Mouse (Mus musculus): Measurements from ENCODE around the gene Fam114a1. TPM values are rescaled to one million over a fixed set of nuclear protein-coding genes. Genes with fewer than 3 reads are reported as not detected.

Fam114a1 gene
- polyA plus RNA-seq, 1 experiment from 2014 or later: 4.5 TPM

GRCm38 (mm10) chr5:64995408-64995807 is 25.5 kb downstream of the Fam114a1 start:
- no peaks in the 10 kb centered on the region for H3K9me3 ChIP-seq (replicated peaks; ENCODE audit: control insufficient read depth, low read length)
- no peaks in the 10 kb centered on the region for H3K36me3 ChIP-seq (ENCODE audit: control insufficient read depth, insufficient read depth, low read length)
- no peaks in the 10 kb centered on the region for H3K4me1 ChIP-seq (ENCODE audit: control insufficient read depth, insufficient read depth, low read length)
- ATAC-seq (no peak), DNase-seq (ENCODE audit: low spot score) (no peak)
- H3K27ac ChIP-seq (ENCODE audit: low read depth, low read length): no peak overlapping the region
- no peak overlapping the region for H3K4me2 ChIP-seq (ENCODE audit: low read length)
- no peak overlapping the region for H3K9ac ChIP-seq (ENCODE audit: low read length)
- 96% methylated on average over 2 of the region's 2 CpGs for WGBS
- no peak overlapping the region for H3K4me3 ChIP-seq (ENCODE audit: low read depth, low read length)
- H3K27me3 ChIP-seq (replicated peaks; ENCODE audit: control insufficient read depth, insufficient read depth, low read length): no peaks in the 10 kb centered on the region

GRCm38 (mm10) chr5:65002940-65003824 is 33.3 kb downstream of the Fam114a1 start:
- Histone ChIP-seq H3K9me3 (replicated peaks; ENCODE audit: control insufficient read depth, low read length) (no peaks in the 10 kb centered on the region), H3K27me3 (replicated peaks; ENCODE audit: control insufficient read depth, insufficient read depth, low read length) (no peaks in the 10 kb centered on the region), H3K4me2 (ENCODE audit: low read length) (no peak overlapping the region), H3K4me1 (ENCODE audit: control insufficient read depth, insufficient read depth, low read length) (0 out of 2 replicates have a peak, but pooled peaks cover 3% of the 10 kb centered on the region), H3K36me3 (ENCODE audit: control insufficient read depth, insufficient read depth, low read length) (no peaks in the 10 kb centered on the region), H3K27ac (ENCODE audit: low read depth, low read length) (no peak overlapping the region), H3K4me3 (ENCODE audit: low read depth, low read length) (no peak overlapping the region), H3K9ac (ENCODE audit: low read length) (no peak overlapping the region)
- ATAC-seq (peak; percentile 76), DNase-seq (ENCODE audit: low spot score) (peak; percentile 73)
- 45% methylated on average over 10 of the region's 10 CpGs for WGBS

GRCm38 (mm10) chr5:65003946-65004535 is 34.2 kb downstream of the Fam114a1 start:
- H3K9me3 ChIP-seq (replicated peaks; ENCODE audit: control insufficient read depth, low read length): no peaks in the 10 kb centered on the region
- ATAC-seq (no peak), DNase-seq (ENCODE audit: low spot score) (no peak)
- H3K9ac ChIP-seq (ENCODE audit: low read length): no peak overlapping the region
- no peak overlapping the region for H3K27ac ChIP-seq (ENCODE audit: low read depth, low read length)
- 0 out of 2 replicates have a peak, but pooled peaks cover 3% of the 10 kb centered on the region for H3K4me1 ChIP-seq (ENCODE audit: control insufficient read depth, insufficient read depth, low read length)
- H3K4me2 ChIP-seq (ENCODE audit: low read length): no peak overlapping the region
- H3K36me3 ChIP-seq (ENCODE audit: control insufficient read depth, insufficient read depth, low read length): no peaks in the 10 kb centered on the region
- WGBS: 41% methylated on average over 7 of the region's 7 CpGs
- no peaks in the 10 kb centered on the region for H3K27me3 ChIP-seq (replicated peaks; ENCODE audit: control insufficient read depth, insufficient read depth, low read length)
- no peak overlapping the region for H3K4me3 ChIP-seq (ENCODE audit: low read depth, low read length)

GRCm38 (mm10) chr5:65005251-65005650 is 35.4 kb downstream of the Fam114a1 start:
- Histone ChIP-seq H3K27me3 (replicated peaks; ENCODE audit: control insufficient read depth, insufficient read depth, low read length) (no peaks in the 10 kb centered on the region), H3K4me2 (ENCODE audit: low read length) (no peak overlapping the region), H3K4me1 (ENCODE audit: control insufficient read depth, insufficient read depth, low read length) (0 out of 2 replicates have a peak, but pooled peaks cover 3% of the 10 kb centered on the region), H3K27ac (ENCODE audit: low read depth, low read length) (no peak overlapping the region), H3K9me3 (replicated peaks; ENCODE audit: control insufficient read depth, low read length) (no peaks in the 10 kb centered on the region), H3K36me3 (ENCODE audit: control insufficient read depth, insufficient read depth, low read length) (no peaks in the 10 kb centered on the region), H3K4me3 (ENCODE audit: low read depth, low read length) (no peak overlapping the region), H3K9ac (ENCODE audit: low read length) (no peak overlapping the region)
- 93% methylated on average over 4 of the region's 4 CpGs for WGBS
- DNase-seq (ENCODE audit: low spot score) (no peak), ATAC-seq (no peak)

- H3K9me3 ChIP-seq (replicated peaks; ENCODE audit: control insufficient read depth, low read length): no peaks in the 10 kb centered on the region
- H3K4me3 ChIP-seq (ENCODE audit: low read depth, low read length): no peak overlapping the region
- ATAC-seq (peak; percentile 35; the same call in 1 of the 2 replicates), DNase-seq (ENCODE audit: low spot score) (peak; percentile 23)
- no peaks in the 10 kb centered on the region for H3K27me3 ChIP-seq (replicated peaks; ENCODE audit: control insufficient read depth, insufficient read depth, low read length)
- 0 out of 2 replicates have a peak, but pooled peaks cover 3% of the 10 kb centered on the region for H3K4me1 ChIP-seq (ENCODE audit: control insufficient read depth, insufficient read depth, low read length)
- H3K4me2 ChIP-seq (ENCODE audit: low read length): no peak overlapping the region
- WGBS: 59% methylated on average over 4 of the region's 4 CpGs
- H3K27ac ChIP-seq (ENCODE audit: low read depth, low read length): no peak overlapping the region
- no peaks in the 10 kb centered on the region for H3K36me3 ChIP-seq (ENCODE audit: control insufficient read depth, insufficient read depth, low read length)
- H3K9ac ChIP-seq (ENCODE audit: low read length): no peak overlapping the region
Measured at GRCm38 (mm10) chr5:65006011-65006491, 36.2 kb downstream of the Fam114a1 start.

- Histone ChIP-seq H3K27me3 (replicated peaks; ENCODE audit: control insufficient read depth, insufficient read depth, low read length) (no peaks in the 10 kb centered on the region), H3K9me3 (replicated peaks; ENCODE audit: control insufficient read depth, low read length) (no peaks in the 10 kb centered on the region), H3K4me1 (ENCODE audit: control insufficient read depth, insufficient read depth, low read length) (no peaks in the 10 kb centered on the region), H3K4me3 (ENCODE audit: low read depth, low read length) (no peak overlapping the region), H3K4me2 (ENCODE audit: low read length) (no peak overlapping the region), H3K36me3 (ENCODE audit: control insufficient read depth, insufficient read depth, low read length) (no peaks in the 10 kb centered on the region), H3K27ac (ENCODE audit: low read depth, low read length) (no peak overlapping the region), H3K9ac (ENCODE audit: low read length) (no peak overlapping the region)
- WGBS: 76% methylated on average over 7 of the region's 7 CpGs
- no peak for DNase-seq (ENCODE audit: low spot score)
- ATAC-seq: no peak
Measured at GRCm38 (mm10) chr5:65011901-65012573, 42.2 kb downstream of the Fam114a1 start.

- Histone ChIP-seq H3K4me2 (ENCODE audit: low read length) (no peak overlapping the region), H3K27ac (ENCODE audit: low read depth, low read length) (no peak overlapping the region), H3K9me3 (replicated peaks; ENCODE audit: control insufficient read depth, low read length) (no peaks in the 10 kb centered on the region), H3K27me3 (replicated peaks; ENCODE audit: control insufficient read depth, insufficient read depth, low read length) (no peaks in the 10 kb centered on the region), H3K4me3 (ENCODE audit: low read depth, low read length) (no peak overlapping the region), H3K9ac (ENCODE audit: low read length) (no peak overlapping the region), H3K4me1 (ENCODE audit: control insufficient read depth, insufficient read depth, low read length) (peaks cover 4% of the 10 kb centered on the region; the same call in 1 of the 2 replicates), H3K36me3 (ENCODE audit: control insufficient read depth, insufficient read depth, low read length) (no peaks in the 10 kb centered on the region)
- ATAC-seq (no peak), DNase-seq (ENCODE audit: low spot score) (no peak)
- 91% methylated on average over 3 of the region's 3 CpGs for WGBS
Measured at GRCm38 (mm10) chr5:65015508-65015907, 45.6 kb downstream of the Fam114a1 start.

GRCm38 (mm10) chr5:65019109-65019508 is 49.2 kb downstream of the Fam114a1 start:
- H3K4me2 ChIP-seq (ENCODE audit: low read length): no peak overlapping the region
- H3K9ac ChIP-seq (ENCODE audit: low read length): no peak overlapping the region
- ATAC-seq (no peak), DNase-seq (ENCODE audit: low spot score) (no peak)
- 82% methylated on average over 8 of the region's 8 CpGs for WGBS
- H3K4me1 ChIP-seq (ENCODE audit: control insufficient read depth, insufficient read depth, low read length): peaks cover 4% of the 10 kb centered on the region; the same call in 1 of the 2 replicates
- H3K9me3 ChIP-seq (replicated peaks; ENCODE audit: control insufficient read depth, low read length): no peaks in the 10 kb centered on the region
- H3K36me3 ChIP-seq (ENCODE audit: control insufficient read depth, insufficient read depth, low read length): no peaks in the 10 kb centered on the region
- H3K4me3 ChIP-seq (ENCODE audit: low read depth, low read length): no peak overlapping the region
- no peaks in the 10 kb centered on the region for H3K27me3 ChIP-seq (replicated peaks; ENCODE audit: control insufficient read depth, insufficient read depth, low read length)
- no peak overlapping the region for H3K27ac ChIP-seq (ENCODE audit: low read depth, low read length)
